Mouse (Mus musculus): ENCODE data around the gene Alox8.

DNA sequence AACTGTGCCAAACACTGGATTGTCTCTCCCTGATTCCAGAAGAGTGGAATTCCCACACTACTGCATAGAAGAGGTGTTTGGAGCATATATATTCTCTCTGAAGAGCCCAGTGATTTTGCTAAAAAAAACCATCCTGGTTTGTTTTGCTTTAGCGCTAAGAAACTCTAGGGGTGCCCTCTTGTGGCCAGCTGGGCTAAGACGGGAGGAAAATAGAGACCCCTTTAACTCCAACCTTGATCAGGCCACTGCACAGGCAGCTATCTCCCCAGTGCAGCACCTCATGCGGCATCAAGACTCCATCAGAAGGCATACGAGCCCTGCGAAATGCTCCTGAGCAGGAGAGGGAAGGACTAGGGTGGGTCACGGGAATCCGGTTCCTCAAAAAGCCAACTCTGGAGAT, 47.2 kb downstream of the Alox8 start:
- no peak for TF ChIP-seq CTCF (IDR thresholded peaks at IDR 0.05; ENCODE audit: insufficient read depth, low read depth, low read length)
- TF ChIP-seq POLR2A (IDR thresholded peaks at IDR 0.05; ENCODE audit: insufficient read depth, low read depth, low read length): no peak
